Mouse (Mus musculus) kidney, embryonic 16.5 days (tissue): ENCODE data around the gene Olfr545. TPM values are rescaled to one million over a fixed set of nuclear protein-coding genes. Genes with fewer than 3 reads are reported as not detected.

Experiments used
- ATAC-seq: fragments of 200-750 bp; cut with Nextera tagmentation; 2 replicates; pipeline ENCODE4 v1.8.0; 2017; ENCODE audit warnings: moderate TSS enrichment; ENCODE audit not compliant: low FRiP score, low TSS enrichment
- H3K27ac ChIP-seq: fragments of 300-500 bp; sonication (generic); 2 replicates; pipeline ENCODE4 v1.5.1; 2014; ENCODE audit warnings: low read length
- H3K27me3 ChIP-seq: fragments of 300-500 bp; sonication (generic); 2 replicates; pipeline ENCODE4 v1.6.1; 2014; ENCODE audit warnings: low read length, control low read depth, mixed read lengths; ENCODE audit not compliant: insufficient read depth
- H3K36me3 ChIP-seq: fragments of 300-500 bp; sonication (generic); 2 replicates; pipeline ENCODE4 v1.6.1; 2014; ENCODE audit warnings: low read length, control low read depth, mixed read lengths; ENCODE audit not compliant: insufficient read depth
- H3K4me1 ChIP-seq: fragments of 300-500 bp; sonication (generic); 2 replicates; pipeline ENCODE4 v1.6.1; 2014; ENCODE audit warnings: low read length, control low read depth, mixed read lengths; ENCODE audit not compliant: insufficient read depth
- H3K4me2 ChIP-seq: fragments of 300-500 bp; sonication (generic); replicated peaks from 2 replicates; pipeline ENCODE4 v1.6.1; 2014; ENCODE audit warnings: low read depth, low read length
- H3K4me3 ChIP-seq: fragments of 300-500 bp; sonication (generic); 2 replicates; pipeline ENCODE4 v1.5.1; 2014; ENCODE audit warnings: mild to moderate bottlenecking, low read length
- H3K9ac ChIP-seq: fragments of 300-500 bp; sonication (generic); replicated peaks from 2 replicates; pipeline ENCODE4 v1.6.1; 2014; ENCODE audit warnings: low read length
- H3K9me3 ChIP-seq: fragments of 300-500 bp; sonication (generic); 2 replicates; pipeline ENCODE4 v1.6.1; 2016; ENCODE audit warnings: low read length, control low read depth
- WGBS: fragments of 180-500 bp; shearing (Covaris S2); extraction: QIAGEN DNeasy Blood & Tissue Kit; methylation state at CpG from one replicate; pipeline ENCODE4 v1.1.7; 2014; 5-methylcytosine and 5-hydroxymethylcytosine counted together
- polyA plus RNA-seq: library from polyadenylated mRNA; unstranded; fragments of >200 nt; fragmentation: Nextera tagmentation; extraction: Ambion mirVana; gene quantifications from 2 replicates; pipeline ENCODE4 v1.2.1, GENCODE M21; 2015

Olfr545 gene
- 0.08 TPM in 1 of 2 replicates, not detected in the other for polyA plus RNA-seq

GRCm38 (mm10) chr7:102499473-102499872, at the start of gene Olfr545:
Gene Olfr545 (minus strand): TSS chr7:102499573.
- H3K36me3 ChIP-seq, result no peaks in the 10 kb centered on the region
- no peaks in the 10 kb centered on the region for H3K4me1 ChIP-seq
- H3K4me3 ChIP-seq, result no peak within 1 kb of the TSS
- H3K4me2 ChIP-seq, result no peak within 1 kb of the TSS
- no peaks in the 10 kb centered on the region for H3K27me3 ChIP-seq
- WGBS, result 60% methylated on average over 3 of the region's 3 CpGs
- H3K27ac ChIP-seq, result no peak within 1 kb of the TSS
- no peaks in the 10 kb centered on the region for H3K9me3 ChIP-seq
- H3K9ac ChIP-seq, result no peak within 1 kb of the TSS
- ATAC-seq, result no peak

- Histone ChIP-seq H3K4me1 (no peaks in the 10 kb centered on the region), H3K9ac (no peak overlapping the region), H3K36me3 (no peaks in the 10 kb centered on the region), H3K27me3 (no peaks in the 10 kb centered on the region), H3K9me3 (no peaks in the 10 kb centered on the region), H3K27ac (no peak overlapping the region), H3K4me2 (no peak overlapping the region), H3K4me3 (no peak overlapping the region)
- no peak for ATAC-seq
- 62% methylated on average over 3 of the region's 3 CpGs for WGBS
Measured at GRCm38 (mm10) chr7:102541251-102541650, 41.9 kb upstream of the Olfr545 start.

- Histone ChIP-seq H3K4me3 (no peak within 1 kb of the TSS), H3K4me2 (no peak within 1 kb of the TSS), H3K4me1 (no peaks in the 10 kb centered on the region), H3K27ac (no peak within 1 kb of the TSS), H3K9me3 (no peaks in the 10 kb centered on the region), H3K9ac (no peak within 1 kb of the TSS), H3K36me3 (no peaks in the 10 kb centered on the region), H3K27me3 (no peaks in the 10 kb centered on the region)
- ATAC-seq, result no peak
- 75% methylated on average over 2 of the region's 2 CpGs for WGBS
Measured at GRCm38 (mm10) chr7:102540596-102540995, 41.2 kb upstream of the Olfr545 start, which contains the start of gene Olfr548-ps1. Gene Olfr548-ps1 (plus strand): TSS chr7:102540896.

- no peak within 1 kb of the TSS for H3K4me3 ChIP-seq
- no peak within 1 kb of the TSS for H3K4me2 ChIP-seq
- H3K9me3 ChIP-seq, result no peaks in the 10 kb centered on the region
- H3K9ac ChIP-seq, result no peak within 1 kb of the TSS
- ATAC-seq, result no peak
- H3K27ac ChIP-seq, result no peak within 1 kb of the TSS
- H3K36me3 ChIP-seq, result no peaks in the 10 kb centered on the region
- H3K27me3 ChIP-seq, result no peaks in the 10 kb centered on the region
- H3K4me1 ChIP-seq, result no peaks in the 10 kb centered on the region
- 80% methylated on average over 1 of the region's 1 CpGs for WGBS
Measured at GRCm38 (mm10) chr7:102534449-102534848, 35.1 kb upstream of the Olfr545 start, which contains the start of gene Olfr547. Gene Olfr547 (plus strand): TSS chr7:102534749.

GRCm38 (mm10) chr7:102529052-102529451, 29.7 kb upstream of the Olfr545 start:
- Histone ChIP-seq H3K36me3 (no peaks in the 10 kb centered on the region), H3K27me3 (no peaks in the 10 kb centered on the region), H3K9me3 (no peaks in the 10 kb centered on the region), H3K4me1 (no peaks in the 10 kb centered on the region), H3K9ac (no peak overlapping the region), H3K4me2 (no peak overlapping the region), H3K4me3 (no peak overlapping the region), H3K27ac (no peak overlapping the region)
- 76% methylated on average over 1 of the region's 1 CpGs for WGBS
- ATAC-seq, result no peak

- Histone ChIP-seq H3K27me3 (peaks cover 8% of the 10 kb centered on the region; the same call in 1 of the 2 replicates), H3K36me3 (no peaks in the 10 kb centered on the region), H3K9me3 (no peaks in the 10 kb centered on the region), H3K4me2 (no peak overlapping the region), H3K4me1 (no peaks in the 10 kb centered on the region), H3K9ac (no peak overlapping the region), H3K4me3 (no peak overlapping the region), H3K27ac (no peak overlapping the region)
- WGBS, result 89% methylated on average over 2 of the region's 2 CpGs
- no peak for ATAC-seq
Measured at GRCm38 (mm10) chr7:102517051-102517335, 17.6 kb upstream of the Olfr545 start.

- Histone ChIP-seq H3K4me1 (no peaks in the 10 kb centered on the region), H3K4me3 (no peak overlapping the region), H3K36me3 (no peaks in the 10 kb centered on the region), H3K4me2 (no peak overlapping the region), H3K27me3 (peaks cover 9% of the 10 kb centered on the region; the same call in 1 of the 2 replicates), H3K27ac (no peak overlapping the region), H3K9ac (no peak overlapping the region), H3K9me3 (no peaks in the 10 kb centered on the region)
- ATAC-seq, result no peak
- 64% methylated on average over 10 of the region's 10 CpGs for WGBS
Measured at GRCm38 (mm10) chr7:102516261-102517050, 17.1 kb upstream of the Olfr545 start.

GRCm38 (mm10) chr7:102514144-102514543, 14.8 kb upstream of the Olfr545 start:
- Histone ChIP-seq H3K9ac (no peak overlapping the region), H3K4me1 (no peaks in the 10 kb centered on the region), H3K36me3 (no peaks in the 10 kb centered on the region), H3K27ac (no peak overlapping the region), H3K27me3 (peaks cover 11% of the 10 kb centered on the region; the same call in 1 of the 2 replicates), H3K4me2 (no peak overlapping the region), H3K9me3 (no peaks in the 10 kb centered on the region), H3K4me3 (no peak overlapping the region)
- 69% methylated on average over 4 of the region's 4 CpGs for WGBS
- ATAC-seq, result no peak

- Histone ChIP-seq H3K9ac (peak overlapping the region; percentile 77), H3K4me3 (peak overlapping the region; percentile 55), H3K4me2 (peak overlapping the region; percentile 94), H3K9me3 (no peaks in the 10 kb centered on the region), H3K27ac (no peak overlapping the region), H3K36me3 (no peaks in the 10 kb centered on the region), H3K4me1 (no peaks in the 10 kb centered on the region), H3K27me3 (peaks cover 11% of the 10 kb centered on the region; the same call in 1 of the 2 replicates)
- under 1% methylated on average over 54 of the region's 54 CpGs for WGBS
- peak; percentile 97 for ATAC-seq
Measured at GRCm38 (mm10) chr7:102512814-102513435, 13.6 kb upstream of the Olfr545 start.

GRCm38 (mm10) chr7:102511927-102512326, 12.6 kb upstream of the Olfr545 start:
- Histone ChIP-seq H3K4me1 (no peaks in the 10 kb centered on the region), H3K27me3 (peaks cover 11% of the 10 kb centered on the region; the same call in 1 of the 2 replicates), H3K36me3 (no peaks in the 10 kb centered on the region), H3K4me2 (no peak overlapping the region), H3K27ac (no peak overlapping the region), H3K9ac (no peak overlapping the region), H3K9me3 (no peaks in the 10 kb centered on the region), H3K4me3 (no peak overlapping the region)
- 93% methylated on average over 10 of the region's 10 CpGs for WGBS
- no peak for ATAC-seq
